Mouse (Mus musculus) layer of hippocampus, adult 8-10 months (tissue): ENCODE data around the gene Recql5. TPM values are rescaled to one million over a fixed set of nuclear protein-coding genes. Genes with fewer than 3 reads are reported as not detected.

Source experiments
- DNase-seq, 2 experiments: peaks; one replicate each; pipeline ENCODE4 v3.0.0; 2022; ENCODE audit warnings: low spot score in 2 of 2
- total RNA-seq, 4 experiments: library from RNA; stranded (reverse); gene quantifications; 2 replicates each; pipeline ENCODE4 v1.2.4; 2022

The Recql5 gene
- total RNA-seq, 4 experiments from 2014 or later, result 27.4 to 32.5 (median 30.3) TPM

DNA sequence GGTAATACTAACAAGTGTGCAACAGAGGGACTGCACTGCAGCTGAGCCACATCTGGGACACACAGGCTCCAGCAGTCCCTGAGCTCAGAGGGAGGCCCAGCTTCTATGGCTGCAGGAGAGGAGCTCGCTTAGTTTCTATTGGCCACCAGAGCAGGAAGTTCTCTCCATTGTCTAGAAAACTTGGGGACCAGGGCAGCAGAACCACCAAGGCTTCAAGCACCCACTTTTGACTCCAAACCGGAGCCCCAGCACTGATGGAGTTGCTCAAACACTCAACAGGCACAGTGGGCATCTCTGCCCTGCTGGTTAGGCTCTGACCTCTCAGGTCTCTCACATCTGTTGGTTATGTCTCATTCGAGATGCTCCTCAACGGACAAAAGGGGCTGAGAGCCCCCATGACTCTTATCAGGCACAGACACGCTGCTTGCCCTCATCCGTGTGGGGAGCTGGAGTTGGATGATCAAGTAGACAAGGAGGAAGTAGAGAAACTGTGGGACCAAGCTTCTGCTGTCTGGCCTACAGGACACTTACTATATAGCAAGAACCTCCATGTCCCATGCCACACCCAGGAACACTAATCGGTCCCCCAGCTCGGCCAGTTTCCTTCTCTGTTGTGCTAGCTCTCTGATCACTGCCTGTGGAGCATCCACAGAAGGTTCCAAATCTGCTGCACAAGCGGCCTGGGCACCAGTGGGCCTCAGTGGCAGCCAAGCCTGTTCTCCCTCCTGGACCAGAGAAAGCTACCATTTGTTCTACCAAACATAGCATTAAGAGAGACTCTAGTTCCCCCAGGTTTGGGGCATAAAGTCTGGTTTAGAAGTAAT lies 31.7 kb downstream of the Recql5 start:
- no peak for DNase-seq

DNA sequence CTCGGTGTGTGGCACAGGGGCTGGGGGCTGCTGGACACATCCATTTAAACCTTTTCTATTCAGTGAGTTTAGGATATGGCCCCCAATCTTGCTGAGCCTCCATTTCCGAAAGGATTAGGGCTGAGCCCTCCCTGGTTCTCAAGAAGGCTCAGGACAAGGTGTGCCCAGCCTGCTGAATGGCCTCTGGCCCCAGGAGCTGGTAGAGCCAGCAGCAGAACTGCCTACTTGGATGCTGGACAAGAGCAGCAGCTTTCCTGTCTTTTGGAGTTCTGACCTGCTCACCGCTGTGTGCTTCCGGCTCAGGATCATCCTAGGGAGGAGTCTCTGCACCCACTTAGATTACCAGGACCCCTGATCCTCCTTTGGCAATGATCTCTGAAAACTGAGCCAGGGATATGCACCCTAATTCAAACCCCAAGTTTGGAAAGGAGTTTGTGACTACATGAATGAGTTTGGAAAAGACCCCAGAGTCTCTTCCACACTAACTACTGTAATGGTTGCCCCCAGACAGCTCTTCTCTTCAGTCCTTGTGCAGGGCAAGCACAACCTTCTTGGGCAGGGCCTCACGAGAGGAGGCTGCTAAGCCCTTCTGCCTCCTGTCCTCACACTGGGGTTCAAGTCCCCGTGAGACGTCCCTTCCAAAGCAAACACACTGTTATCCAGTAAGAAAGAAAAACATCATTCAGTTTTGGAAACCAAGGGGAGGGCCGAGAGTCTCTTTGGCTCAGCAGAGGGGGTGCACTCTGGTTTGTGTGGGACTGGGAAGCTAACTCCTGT lies 32.5 kb downstream of the Recql5 start:
- DNase-seq, result no peak

DNA sequence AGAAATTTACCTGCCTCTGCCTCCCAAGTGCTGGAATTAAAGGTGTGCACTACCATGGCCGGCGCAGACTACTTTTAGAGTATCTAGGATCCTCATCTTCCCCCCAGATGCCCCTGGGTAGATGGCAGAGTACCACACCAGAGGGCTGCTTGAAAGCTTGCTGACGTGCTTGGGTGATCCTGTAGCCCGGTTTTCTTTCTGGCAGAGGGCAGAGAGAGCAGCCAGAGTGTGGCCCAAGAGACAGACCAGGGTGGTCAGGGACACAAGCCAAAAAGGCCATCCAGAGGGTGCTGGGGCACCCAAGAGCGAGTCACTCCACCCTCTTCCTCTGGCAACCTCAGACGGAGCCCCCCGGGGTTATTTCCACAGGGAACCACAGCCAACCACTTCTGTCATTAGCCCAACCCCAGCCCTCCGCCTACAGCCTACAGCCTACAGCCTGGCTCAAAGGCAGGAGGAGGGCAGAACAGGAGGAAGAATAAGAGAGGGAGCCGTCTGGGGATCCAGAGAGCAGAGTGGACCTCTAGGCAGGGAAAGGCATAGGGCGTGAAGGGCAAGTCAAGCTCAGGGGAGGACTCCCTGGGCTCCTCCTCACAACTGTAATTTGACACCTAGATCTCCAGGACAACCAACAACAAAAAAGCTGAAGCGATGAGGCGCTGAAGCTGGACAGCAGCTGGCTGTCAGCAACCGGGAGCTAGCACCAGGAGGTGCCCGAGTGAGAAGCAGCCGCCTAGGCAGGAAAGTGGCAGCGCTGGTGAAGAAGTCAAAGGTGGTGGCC lies 33.6 kb downstream of the Recql5 start, which contains the start of gene Smim5:
Gene Smim5, plus strand, starts transcription at position 481 of the 781 bp plus-strand sequence.
- no peak for DNase-seq

DNA sequence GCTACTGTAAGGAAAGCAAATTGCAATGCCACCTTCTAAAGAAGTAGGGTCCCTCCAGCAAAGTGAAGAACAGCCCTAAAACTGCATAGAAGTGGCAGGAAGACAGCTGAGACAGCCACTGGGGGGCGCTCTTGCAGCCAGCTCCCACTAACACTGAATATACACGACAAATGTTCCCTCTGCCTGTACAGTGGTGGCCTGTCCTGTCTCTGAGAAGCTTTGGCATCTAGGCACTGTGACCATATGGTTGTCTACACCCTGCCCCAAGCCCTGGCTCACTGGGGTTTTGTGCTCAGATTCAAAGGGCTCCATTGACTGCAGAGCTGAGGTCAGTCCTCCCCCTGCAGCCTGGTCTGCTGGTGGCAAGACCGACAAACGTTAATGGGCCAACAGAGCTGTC lies 34.4 kb downstream of the Recql5 start:
- DNase-seq, result peak; percentile 73 to 83

- DNase-seq, result no peak
Observed at GRCm38 (mm10) chr11:115898446-115898845, 34.8 kb downstream of the Recql5 start.

DNA sequence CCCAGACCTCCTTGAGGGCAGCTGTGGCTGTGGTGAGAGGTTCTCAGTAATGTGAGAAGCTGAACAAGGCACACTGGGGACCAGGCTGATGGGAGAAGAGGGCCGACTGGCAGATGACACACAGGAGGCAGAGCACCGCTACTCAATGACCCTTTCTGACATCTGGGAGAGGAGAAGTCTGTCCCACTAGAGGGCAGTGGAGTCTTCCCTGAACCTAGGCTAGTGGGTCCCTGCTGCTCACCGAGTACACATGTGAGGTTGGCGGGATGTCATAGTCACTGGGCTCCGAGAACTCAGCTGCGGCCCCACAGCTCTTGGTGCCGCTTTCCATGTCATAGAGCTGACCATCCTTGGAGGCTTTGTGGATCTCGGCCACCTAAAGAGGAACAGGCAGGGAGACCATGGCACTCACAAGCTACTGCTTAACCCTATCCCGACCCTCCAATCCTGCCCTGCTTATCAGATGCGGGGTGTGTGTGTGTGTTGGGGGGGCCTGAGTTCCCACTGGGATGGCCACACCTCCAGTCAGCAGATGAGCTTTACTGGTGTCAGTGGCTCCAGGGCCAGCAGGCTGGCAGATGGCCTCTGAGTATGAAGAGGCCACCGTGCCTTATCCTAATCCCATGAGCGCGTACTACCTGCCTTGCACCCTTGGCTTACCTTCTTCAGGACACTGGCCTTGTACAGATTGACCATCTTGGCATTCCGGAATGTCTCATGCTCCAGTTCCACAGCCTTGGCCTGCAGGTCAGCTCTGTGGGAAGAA lies 38.3 kb downstream of the Recql5 start:
- no peak for DNase-seq

- no peak for DNase-seq
Observed at GRCm38 (mm10) chr11:115893071-115893470, 40.2 kb downstream of the Recql5 start.

GRCm38 (mm10) chr11:115892213-115892612 lies 41.1 kb downstream of the Recql5 start:
- no peak for DNase-seq

DNA sequence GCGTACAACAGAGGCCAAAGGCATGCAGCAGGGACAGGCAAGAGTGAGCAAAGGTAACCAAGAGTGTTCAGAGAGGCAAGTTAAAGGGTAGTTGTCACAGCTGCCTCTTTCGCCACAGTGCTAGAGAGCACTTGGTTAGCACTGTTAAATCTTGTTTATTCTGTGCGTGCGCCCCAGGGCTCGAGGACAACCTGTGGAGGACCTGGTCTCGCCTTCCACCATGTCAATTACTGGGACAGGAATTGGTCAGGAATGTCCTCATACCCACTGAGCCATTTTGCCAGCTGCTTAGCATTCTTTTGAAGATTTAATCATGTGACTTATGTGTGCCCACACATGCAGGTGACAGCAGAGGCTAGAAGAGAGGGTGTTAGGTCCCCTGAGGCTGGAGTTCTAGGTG lies 44.1 kb downstream of the Recql5 start:
- no peak for DNase-seq

DNA sequence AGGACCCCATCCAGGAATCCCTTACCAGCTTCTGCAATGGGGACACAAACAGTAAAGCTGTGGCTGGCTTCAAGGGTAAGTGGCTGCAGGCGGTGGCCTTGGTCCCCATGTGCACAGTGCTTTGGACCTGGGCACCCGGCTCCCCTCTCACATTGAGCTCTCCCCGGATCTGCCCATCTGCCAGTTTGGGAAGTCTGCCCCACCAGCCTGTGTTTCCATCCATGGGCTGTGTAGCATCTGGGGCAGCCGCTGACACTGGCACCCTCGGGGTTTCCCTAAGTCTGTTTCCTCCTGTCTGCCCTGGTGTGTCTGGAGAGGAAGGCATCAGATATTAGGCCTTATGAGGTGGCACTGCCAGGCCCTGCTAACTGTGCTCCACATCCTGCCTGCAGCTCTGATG lies 45.3 kb downstream of the Recql5 start:
- DNase-seq, result no peak

DNA sequence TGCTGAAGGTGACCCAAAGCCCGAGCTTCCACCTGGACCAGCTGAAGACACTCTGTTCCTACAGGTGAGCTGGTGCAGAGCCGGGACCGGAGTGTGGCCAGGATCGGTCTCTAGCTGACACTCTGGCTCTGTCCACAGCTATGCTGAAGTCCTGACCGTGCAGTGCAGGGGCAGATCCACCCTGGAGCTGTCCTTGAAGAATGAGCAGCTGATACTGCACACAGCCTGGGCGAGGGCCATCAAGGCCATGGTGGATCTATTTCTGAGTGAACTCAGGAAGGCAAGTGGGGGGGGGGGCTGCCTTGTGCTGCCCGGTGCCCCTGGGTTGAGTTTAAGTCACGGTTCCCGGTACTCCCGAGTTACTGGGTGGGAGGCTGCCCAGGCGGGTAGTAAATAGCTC lies 46.8 kb downstream of the Recql5 start:
- DNase-seq, result no peak

- DNase-seq, result no peak
Observed at GRCm38 (mm10) chr11:115885281-115885680, 48.0 kb downstream of the Recql5 start.

DNA sequence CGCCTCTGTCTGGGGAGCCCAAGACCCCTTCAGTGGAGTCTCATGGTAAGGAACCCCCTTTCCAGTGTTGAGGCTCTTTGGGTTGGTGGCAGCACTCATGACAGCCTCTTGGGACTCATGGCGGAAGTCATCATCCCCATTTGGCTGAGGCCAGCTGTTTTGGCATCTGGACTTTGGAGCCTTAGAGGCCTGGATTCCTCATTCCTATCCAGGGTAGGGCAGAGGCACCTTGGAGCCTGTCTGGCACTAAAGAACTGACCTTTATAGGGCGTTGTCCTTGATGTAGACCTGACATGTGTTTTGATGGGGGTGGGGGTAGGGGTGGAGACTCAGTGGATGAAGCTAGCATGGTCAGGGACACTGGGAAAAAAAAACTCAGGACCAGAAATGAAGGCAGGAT lies 48.9 kb downstream of the Recql5 start:
- no peak for DNase-seq

DNA sequence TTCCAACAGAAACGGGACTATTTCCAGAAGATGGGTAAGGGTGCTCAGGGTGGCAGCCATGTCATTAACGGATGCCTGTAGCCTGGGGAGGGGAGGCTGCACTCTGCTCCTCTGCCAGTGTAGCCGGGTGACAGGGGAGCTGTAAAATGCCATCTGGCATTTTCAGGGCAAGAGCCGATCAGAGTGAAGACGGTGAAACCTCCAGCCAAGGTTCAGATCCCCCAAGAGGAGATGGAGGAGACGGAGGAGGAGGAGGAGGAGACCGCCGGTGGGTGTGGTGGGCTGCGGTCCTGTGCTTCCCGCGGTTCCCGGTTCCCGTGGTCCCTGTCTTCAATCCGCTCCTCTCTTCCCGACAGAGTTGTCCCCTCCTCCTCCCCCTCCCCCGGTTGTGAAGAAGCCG lies 50.0 kb downstream of the Recql5 start:
- DNase-seq, result no peak

GRCm38 (mm10) chr11:115881002-115881401 lies 52.3 kb downstream of the Recql5 start:
- DNase-seq, result no peak

DNA sequence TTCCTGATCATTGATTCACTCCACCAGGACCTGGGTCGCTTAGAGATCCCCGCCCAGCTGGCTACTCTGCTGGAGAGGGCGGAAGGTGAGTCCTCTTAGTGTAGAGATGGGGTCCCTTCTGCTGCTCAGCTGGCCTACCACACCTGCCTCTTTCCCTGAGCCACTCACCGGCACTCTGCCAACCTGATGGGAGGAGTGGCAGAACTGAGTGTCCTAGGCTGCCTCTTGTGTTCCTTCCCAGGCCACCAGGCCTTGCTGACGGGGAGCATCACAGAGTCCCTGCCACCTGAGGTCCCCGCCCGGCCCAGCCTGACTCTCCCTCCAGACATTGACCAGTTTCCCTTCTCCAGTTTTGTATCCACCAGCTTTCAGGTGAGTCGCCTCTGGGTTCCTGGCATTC lies 55.2 kb downstream of the Recql5 start:
- no peak for DNase-seq

- DNase-seq, result no peak
Observed at GRCm38 (mm10) chr11:115877174-115877755, 56.0 kb downstream of the Recql5 start.

- no peak for DNase-seq
Observed at GRCm38 (mm10) chr11:115876438-115876837, 56.8 kb downstream of the Recql5 start.

DNA sequence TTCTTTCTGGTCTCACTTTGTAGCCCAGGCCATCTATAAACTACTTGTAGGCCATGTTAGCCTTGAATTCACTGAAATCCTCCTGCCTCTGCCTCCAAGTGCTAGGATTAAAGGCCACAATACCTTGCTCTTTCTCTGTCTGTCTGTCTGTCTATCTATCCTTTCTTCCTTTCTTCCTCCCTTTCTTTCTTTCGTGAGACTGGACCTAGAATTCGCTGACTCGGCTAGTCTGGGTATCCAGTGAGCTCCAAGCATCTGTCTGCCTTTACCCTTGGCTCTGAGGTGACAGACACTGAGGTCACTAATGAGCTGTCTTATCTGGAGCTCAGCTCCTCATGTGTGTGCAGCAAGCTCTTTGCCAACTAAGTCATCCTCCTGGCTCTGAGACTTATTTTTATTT lies 57.3 kb downstream of the Recql5 start:
- no peak for DNase-seq

GRCm38 (mm10) chr11:115872437-115872836 lies 60.8 kb downstream of the Recql5 start:
- no peak for DNase-seq

DNA sequence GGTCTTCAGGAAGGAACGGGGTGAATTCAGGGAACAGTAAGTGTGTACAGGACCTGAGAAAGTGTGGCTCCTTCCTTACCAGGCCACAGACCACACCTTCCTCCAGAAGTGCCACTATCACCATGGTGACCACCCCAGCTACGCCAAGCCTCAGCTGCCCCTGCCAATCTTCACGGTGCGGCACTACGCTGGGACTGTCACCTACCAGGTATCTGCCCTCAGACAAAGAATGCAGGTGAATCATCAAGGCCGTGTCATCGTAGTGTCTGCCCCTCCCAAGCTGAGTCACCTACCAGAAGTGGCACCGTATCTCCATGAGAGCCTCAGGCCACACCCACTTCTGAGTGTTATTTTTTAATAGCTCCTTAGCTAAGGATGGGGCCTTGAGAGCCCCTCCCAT lies 63.9 kb downstream of the Recql5 start:
- DNase-seq, result no peak
